Mouse (Mus musculus) MEL (cell line): ENCODE data around the gene Vpreb1. TPM values are rescaled to one million over a fixed set of nuclear protein-coding genes. Genes with fewer than 3 reads are reported as not detected.

ENCODE experiments used
- DNase-seq: peaks from one replicate; pipeline ENCODE4 v3.0.0; 2011; ENCODE audit warnings: low read depth, low spot score
- H3K27ac ChIP-seq: 2 replicates; pipeline ENCODE4 v1.5.1; 2012; ENCODE audit warnings: low read depth, mild to moderate bottlenecking, control low read depth, low read length, moderate library complexity; ENCODE audit not compliant: control insufficient read depth
- H3K27me3 ChIP-seq, 2 experiments: fragments of 150-350 bp in 1 of 2; sonication (generic) in 1 of 2; 2 replicates each; pipeline ENCODE4 v1.6.1; 2012; ENCODE audit warnings: low read length in 2 of 2, mild to moderate bottlenecking in 2 of 2, improper control_type of control experiment in 1 of 2, moderate library complexity in 1 of 2; ENCODE audit not compliant: insufficient read depth in 2 of 2, control insufficient read depth in 1 of 2
- H3K36me3 ChIP-seq, 2 experiments: 2 replicates each; pipeline ENCODE4 v1.6.1; 2012 to 2014; ENCODE audit warnings: low read length in 2 of 2, improper control_type of control experiment in 1 of 2, inconsistent platforms in 1 of 2, mild to moderate bottlenecking in 1 of 2; ENCODE audit not compliant: insufficient read depth in 2 of 2, control insufficient read depth in 1 of 2
- H3K4me1 ChIP-seq, 2 experiments: fragments of 150-350 bp in 1 of 2; sonication (generic) in 1 of 2; 2 replicates each; pipeline ENCODE4 v1.6.1; 2012; ENCODE audit warnings: low read length in 2 of 2, improper control_type of control experiment in 1 of 2, mild to moderate bottlenecking in 1 of 2; ENCODE audit not compliant: insufficient read depth in 2 of 2, control insufficient read depth in 1 of 2
- H3K4me3 ChIP-seq, 2 experiments: fragments of 150-350 bp in 1 of 2; sonication (generic) in 1 of 2; 2 replicates each; pipeline ENCODE4 v1.5.1; 2012; ENCODE audit warnings: low read depth in 2 of 2, low read length in 2 of 2, mild to moderate bottlenecking in 2 of 2, moderate library complexity in 2 of 2, control low read depth in 1 of 2, improper control_type of control experiment in 1 of 2; ENCODE audit not compliant: control insufficient read depth in 1 of 2, insufficient read depth in 1 of 2
- H3K79me2 ChIP-seq: 2 replicates; pipeline ENCODE4 v1.6.1; 2012; ENCODE audit warnings: mild to moderate bottlenecking, low read length, moderate library complexity; ENCODE audit not compliant: control insufficient read depth, poor library complexity, insufficient read depth
- H3K9ac ChIP-seq: 2 replicates; pipeline ENCODE4 v1.6.1; 2012; ENCODE audit warnings: low read depth, mild to moderate bottlenecking, control low read depth, low read length, moderate library complexity; ENCODE audit not compliant: control insufficient read depth, poor library complexity, severe bottlenecking
- H3K9me3 ChIP-seq: fragments of 150-350 bp; sonication (generic); replicated peaks from 2 replicates; pipeline ENCODE4 v1.6.1; 2012; ENCODE audit warnings: mild to moderate bottlenecking, low read length, improper control_type of control experiment, moderate library complexity; ENCODE audit not compliant: insufficient read depth
- BHLHE40 ChIP-seq: IDR thresholded peaks from 2 replicates; pipeline ENCODE4 v1.6.1; 2012; ENCODE audit warnings: low read depth, mild to moderate bottlenecking, inconsistent platforms, low read length, improper control_type of control experiment, borderline replicate concordance
- CHD2 ChIP-seq: IDR thresholded peaks from 2 replicates; pipeline ENCODE4 v1.6.1; 2011; ENCODE audit warnings: low read length, improper control_type of control experiment
- CTCF ChIP-seq, 3 experiments: IDR thresholded peaks in 2 of 3; conservative IDR thresholded peaks in 1 of 3; 2 replicates each; pipeline ENCODE4 v1.5.1; 2011 to 2012; ENCODE audit warnings: low read length in 3 of 3, low read depth in 2 of 3, mild to moderate bottlenecking in 2 of 3, improper control_type of control experiment in 1 of 3, inconsistent platforms in 1 of 3, mixed read lengths in 1 of 3, moderate library complexity in 1 of 3; ENCODE audit not compliant: control insufficient read depth in 1 of 3, insufficient read depth in 1 of 3, poor library complexity in 1 of 3, severe bottlenecking in 1 of 3
- E2F4 ChIP-seq: IDR thresholded peaks from 2 replicates; pipeline ENCODE4 v1.6.1; 2011; ENCODE audit warnings: low read depth, low read length, improper control_type of control experiment, borderline replicate concordance
- ELF1 ChIP-seq: IDR thresholded peaks from 2 replicates; pipeline ENCODE4 v1.6.1; 2014; ENCODE audit warnings: low read depth, mild to moderate bottlenecking, inconsistent platforms, low read length, improper control_type of control experiment, moderate library complexity
- EP300 ChIP-seq, 2 experiments: IDR thresholded peaks; 2 replicates each; pipeline ENCODE4 v1.6.1; 2011; ENCODE audit warnings: improper control_type of control experiment in 2 of 2, low read length in 2 of 2, low read depth in 1 of 2, mild to moderate bottlenecking in 1 of 2
- ETS1 ChIP-seq: IDR thresholded peaks from 2 replicates; pipeline ENCODE4 v1.6.1; 2012; ENCODE audit warnings: low read depth, mild to moderate bottlenecking, inconsistent platforms, low read length, improper control_type of control experiment, moderate library complexity
- GABPA ChIP-seq: IDR thresholded peaks from 2 replicates; pipeline ENCODE4 v1.6.1; 2012; ENCODE audit warnings: low read depth, mild to moderate bottlenecking, inconsistent platforms, low read length, improper control_type of control experiment, moderate library complexity
- HCFC1 ChIP-seq: IDR thresholded peaks from 2 replicates; pipeline ENCODE4 v1.6.1; 2012; ENCODE audit warnings: low read depth, mild to moderate bottlenecking, inconsistent platforms, low read length, improper control_type of control experiment, moderate library complexity
- JUND ChIP-seq: IDR thresholded peaks from 2 replicates; pipeline ENCODE4 v1.6.1; 2011; ENCODE audit warnings: low read depth, mild to moderate bottlenecking, improper control_type of control experiment, low read length
- KAT2A ChIP-seq: conservative IDR thresholded peaks from 2 replicates; pipeline ENCODE4 v1.6.1; 2012; ENCODE audit warnings: low read depth, low read length, improper control_type of control experiment, inconsistent platforms
- MAFK ChIP-seq: IDR thresholded peaks from 2 replicates; pipeline ENCODE4 v1.6.1; 2011; ENCODE audit warnings: low read depth, mild to moderate bottlenecking, low read length, improper control_type of control experiment, borderline replicate concordance
- MAX ChIP-seq: IDR thresholded peaks from 2 replicates; pipeline ENCODE4 v1.6.1; 2011; ENCODE audit warnings: low read length, improper control_type of control experiment
- MAZ ChIP-seq: IDR thresholded peaks from 2 replicates; pipeline ENCODE4 v1.6.1; 2012; ENCODE audit warnings: low read depth, mild to moderate bottlenecking, inconsistent platforms, low read length, improper control_type of control experiment
- MYB ChIP-seq: IDR thresholded peaks from 2 replicates; pipeline ENCODE4 v1.6.1; 2011; ENCODE audit warnings: mild to moderate bottlenecking, low read depth, low read length, improper control_type of control experiment
- MYC ChIP-seq: IDR thresholded peaks from 2 replicates; pipeline ENCODE4 v1.6.1; 2011; ENCODE audit warnings: low read depth, mild to moderate bottlenecking, low read length, improper control_type of control experiment, moderate library complexity
- POLR2A ChIP-seq, 2 experiments: IDR thresholded peaks; 2 replicates each; pipeline ENCODE4 v1.6.1; 2011 to 2012; ENCODE audit warnings: low read length in 2 of 2, mild to moderate bottlenecking in 2 of 2, control low read depth in 1 of 2, improper control_type of control experiment in 1 of 2, low read depth in 1 of 2, moderate library complexity in 1 of 2; ENCODE audit not compliant: control insufficient read depth in 1 of 2, insufficient read depth in 1 of 2, poor library complexity in 1 of 2
- POLR2AphosphoS5 ChIP-seq: IDR thresholded peaks from 2 replicates; pipeline ENCODE4 v1.6.1; 2012; ENCODE audit warnings: low read depth, borderline replicate concordance, mild to moderate bottlenecking, inconsistent platforms, low read length, moderate library complexity, mixed read lengths
- TBP ChIP-seq: IDR thresholded peaks from 2 replicates; pipeline ENCODE4 v1.8.0; 2011; ENCODE audit warnings: low read depth, low read length, improper control_type of control experiment
- TCF12 ChIP-seq: IDR thresholded peaks from 2 replicates; pipeline ENCODE4 v1.6.1; 2014; ENCODE audit warnings: low read depth, mild to moderate bottlenecking, inconsistent platforms, low read length, improper control_type of control experiment, moderate library complexity
- UBTF ChIP-seq: IDR thresholded peaks from 2 replicates; pipeline ENCODE4 v1.6.1; 2012; ENCODE audit warnings: low read depth, mild to moderate bottlenecking, inconsistent platforms, low read length, improper control_type of control experiment, moderate library complexity, borderline replicate concordance; ENCODE audit not compliant: insufficient read depth
- ZC3H11A ChIP-seq: IDR thresholded peaks from 2 replicates; pipeline ENCODE4 v1.6.1; 2012; ENCODE audit warnings: low read depth, mild to moderate bottlenecking, inconsistent platforms, low read length, improper control_type of control experiment
- ZKSCAN1 ChIP-seq: IDR thresholded peaks from 2 replicates; pipeline ENCODE4 v1.6.1; 2012; ENCODE audit warnings: low read depth, mild to moderate bottlenecking, inconsistent platforms, low read length, improper control_type of control experiment, moderate library complexity
- ZNF384 ChIP-seq: IDR thresholded peaks from 2 replicates; pipeline ENCODE4 v1.6.1; 2012; ENCODE audit warnings: low read depth, mild to moderate bottlenecking, inconsistent platforms, low read length, improper control_type of control experiment
- polyA plus RNA-seq, 2 experiments: library from polyadenylated mRNA; stranded (reverse) in 1 of 2; unstranded in 1 of 2; fragments of >175 nt in 1 of 2; fragments of >200 nt in 1 of 2; gene quantifications; 2 replicates each; pipeline versions ENCODE4 v1.2.1 to v1.2.4; 2012; ENCODE audit warnings: low replicate concordance in 2 of 2, low read depth in 1 of 2; ENCODE audit not compliant: insufficient read length in 2 of 2, insufficient read depth in 1 of 2, missing spikeins in 1 of 2
- total RNA-seq: library from RNA; depleted of rRNA; stranded (reverse); fragments of 300-350 nt; gene quantifications from 2 replicates; pipeline ENCODE4 v1.2.3, GENCODE M21; 2012

The Vpreb1 gene
- total and polyA plus RNA-seq, 3 experiments = 0.33 TPM; not detected in 2

DNA sequence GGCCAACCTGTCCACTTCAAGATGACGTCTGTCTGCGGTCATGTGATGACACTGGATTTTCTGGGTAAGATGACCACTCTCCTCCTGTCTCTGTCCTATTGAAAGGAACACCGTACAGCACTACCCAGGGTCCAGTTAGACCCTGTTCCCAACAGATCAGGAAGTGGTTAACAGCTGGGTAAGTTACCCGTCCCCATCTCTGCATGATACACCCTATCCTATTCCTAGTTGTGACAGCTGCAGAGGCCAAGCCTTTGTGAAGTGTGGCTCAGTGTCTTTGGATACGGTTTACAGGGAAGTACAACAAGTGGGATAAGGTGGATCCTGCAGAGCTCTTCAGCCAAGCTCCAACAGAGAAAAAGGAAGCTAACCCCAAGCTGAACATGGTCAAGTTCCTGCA lies 8.4 kb upstream of the Vpreb1 start:
- peaks cover 0 to 25% of the 10 kb centered on the region in 2 experiments; a peak in 2 of 4 replicates for H3K36me3 ChIP-seq
- no peaks in the 10 kb centered on the region for H3K27me3 ChIP-seq
- no peaks in the 10 kb centered on the region for H3K4me1 ChIP-seq
- H3K9me3 ChIP-seq = no peaks in the 10 kb centered on the region
- TF ChIP-seq POLR2A (IDR thresholded peaks at IDR 0.05; ENCODE audit: control insufficient read depth in 1 of 2, insufficient read depth in 1 of 2, low read depth in 1 of 2, low read length in 2 of 2, poor library complexity in 1 of 2) (no peak), CHD2 (no peak), ZKSCAN1 (no peak), MAFK (no peak), MYC (no peak), GABPA (no peak), UBTF (no peak), E2F4 (no peak), HCFC1 (no peak), TCF12 (no peak), ZC3H11A (no peak), CTCF (IDR thresholded peaks at IDR 0.05 in 2 of 3, conservative IDR thresholded peaks at IDR 0.05 in 1 of 3; ENCODE audit: control insufficient read depth in 1 of 3, insufficient read depth in 1 of 3, low read depth in 2 of 3, low read length in 3 of 3, poor library complexity in 1 of 3, severe bottlenecking in 1 of 3) (no peak), ELF1 (no peak), MAX (no peak)
- TF ChIP-seq, all 39 proteins: peak for 0
- no peak for DNase-seq
- H3K27ac ChIP-seq = no peak overlapping the region
- 0 out of 2 replicates have a peak, but pooled peaks cover 2% of the 10 kb centered on the region for H3K79me2 ChIP-seq
- H3K4me3 ChIP-seq = no peak overlapping the region
- no peak overlapping the region for H3K9ac ChIP-seq

DNA sequence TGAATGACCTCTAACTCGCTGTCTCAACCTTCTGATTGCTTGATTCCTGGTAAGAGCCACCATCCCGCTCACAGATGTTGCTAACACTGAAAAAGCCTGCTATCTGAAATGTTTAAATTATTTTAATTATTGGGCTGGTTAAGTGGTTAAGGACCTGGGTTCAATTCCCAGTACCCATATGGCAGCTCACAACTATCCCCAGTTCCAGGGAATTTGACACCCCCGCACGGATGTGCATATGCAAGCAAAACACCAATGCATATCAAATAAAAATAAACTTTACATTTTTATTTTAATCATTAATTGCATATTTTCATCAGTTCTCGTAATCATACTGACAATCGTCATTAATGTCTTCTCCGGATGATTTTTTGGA lies 414 bp downstream of the Vpreb1 start:
- Histone ChIP-seq H3K9ac (peak overlapping the region; percentile 98; the same call in 1 of the 2 replicates), H3K4me1 (peaks cover 4 to 10% of the 10 kb centered on the region in 2 experiments), H3K27me3 (no peaks in the 10 kb centered on the region), H3K4me3 (peak overlapping the region; percentile 94 to 95), H3K27ac (0 out of 2 replicates have a peak overlapping the region, but pooled peaks have one; percentile 14), H3K79me2 (peaks cover 14% of the 10 kb centered on the region), H3K9me3 (no peaks in the 10 kb centered on the region), H3K36me3 (peaks cover 0 to 28% of the 10 kb centered on the region in 2 experiments; a peak in 3 of 4 replicates)
- TF ChIP-seq TBP = no peak
- no peak for TF ChIP-seq EP300 (IDR thresholded peaks at IDR 0.05; ENCODE audit: low read depth in 1 of 2, low read length in 2 of 2)
- no peak for TF ChIP-seq KAT2A
- TF ChIP-seq BHLHE40 = no peak
- no peak for TF ChIP-seq ZNF384
- TF ChIP-seq POLR2AphosphoS5 = no peak
- TF ChIP-seq ETS1 = no peak
- no peak for TF ChIP-seq MAZ
- TF ChIP-seq MAFK = no peak
- no peak for TF ChIP-seq JUND
- no peak for TF ChIP-seq MYB
- no peak; a peak in 1 of 4 replicates for TF ChIP-seq POLR2A (IDR thresholded peaks at IDR 0.05; ENCODE audit: control insufficient read depth in 1 of 2, insufficient read depth in 1 of 2, low read depth in 1 of 2, low read length in 2 of 2, poor library complexity in 1 of 2)
- no peak for TF ChIP-seq ELF1
- TF ChIP-seq UBTF = no peak
- no peak for DNase-seq
